Mouse (Mus musculus): ENCODE results near the gene Lbx2.

The Lbx2 gene

DNA sequence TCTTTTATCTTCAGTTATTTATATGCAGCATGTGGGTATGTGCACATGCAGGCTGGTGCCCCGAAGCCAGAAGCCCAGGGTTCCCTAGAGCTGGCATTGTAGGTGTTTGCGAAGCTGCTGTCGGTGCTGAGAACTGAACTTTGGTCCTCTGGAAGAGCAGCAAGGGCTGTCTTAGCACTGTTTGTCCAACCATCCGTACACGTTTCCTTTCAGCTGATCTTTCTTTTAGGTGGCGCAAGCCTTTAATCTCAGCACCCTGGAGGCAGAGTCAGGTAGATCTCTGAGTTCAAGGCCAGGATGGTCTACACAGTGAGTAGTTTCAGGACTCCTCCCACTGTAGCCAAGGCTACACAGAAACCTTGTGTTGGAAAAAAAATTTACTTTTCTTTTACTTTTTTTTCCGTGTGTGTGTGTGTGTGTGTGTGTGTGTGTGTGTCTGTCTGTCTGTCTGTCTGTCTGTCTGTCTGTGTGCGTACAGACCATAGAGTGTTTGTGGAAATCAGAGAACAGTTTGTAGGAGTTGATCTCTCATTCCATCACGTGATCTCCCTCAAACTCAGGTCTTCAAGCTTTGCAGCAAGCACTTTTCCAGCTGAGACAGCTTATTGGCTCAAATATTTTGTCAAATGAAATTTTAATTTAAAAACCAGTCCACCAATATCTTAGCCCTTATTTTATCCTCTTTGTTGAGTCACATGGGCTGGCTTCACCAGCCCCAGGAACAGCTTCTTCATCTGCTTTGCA lies 46.2 kb downstream of the Lbx2 start:
- DNase-seq (ENCODE audit: low spot score in 2 of 2), result no peak

DNA sequence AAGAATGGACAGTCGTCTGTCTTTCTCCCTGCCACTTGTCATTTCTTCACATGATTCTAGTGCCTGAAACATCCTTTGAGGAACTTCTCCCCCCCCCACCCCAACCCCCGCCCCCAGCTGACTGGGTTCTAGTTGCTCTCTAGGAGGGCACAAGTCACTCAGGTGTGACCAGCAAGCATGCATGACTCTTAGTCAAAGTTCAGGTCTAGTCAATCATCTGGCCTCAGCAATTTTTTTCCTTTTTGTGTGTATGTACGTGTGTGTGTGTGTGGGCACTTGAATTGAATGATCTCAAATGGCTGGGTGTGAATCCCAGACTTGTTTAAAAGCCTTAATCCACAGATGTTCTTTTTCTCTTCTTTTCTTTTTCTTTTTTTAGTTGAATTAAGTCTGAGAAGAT lies 48.1 kb downstream of the Lbx2 start:
- DNase-seq (ENCODE audit: low spot score in 2 of 2), result no peak

DNA sequence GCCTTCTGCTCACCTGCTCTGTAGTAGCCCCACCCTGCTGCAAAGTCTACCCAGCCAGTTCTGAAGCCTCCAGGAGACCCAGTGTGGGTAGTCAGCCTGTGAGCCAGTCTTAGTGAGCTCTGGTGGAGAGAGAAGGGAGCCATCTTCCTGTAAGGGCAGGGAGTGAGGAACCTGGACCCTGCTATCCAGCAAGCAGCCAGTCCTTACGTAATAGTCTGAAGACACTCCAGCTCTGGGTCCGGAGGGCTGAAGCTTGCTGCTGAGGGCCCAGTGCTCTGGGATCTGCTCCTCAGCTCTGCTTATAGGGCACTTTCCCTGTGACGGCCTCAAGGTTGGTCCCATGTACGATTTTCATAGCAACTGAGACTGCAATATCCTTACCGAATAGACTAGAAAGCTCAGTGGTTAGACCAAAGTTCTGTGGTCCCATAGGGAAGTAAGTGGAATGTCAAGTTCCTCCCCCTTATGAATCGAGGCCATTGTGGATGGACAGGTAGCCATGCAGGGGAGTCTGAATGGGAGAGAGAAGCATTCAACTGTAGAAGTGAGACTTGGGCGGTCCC lies 48.9 kb downstream of the Lbx2 start, which contains the start of gene Rtkn:
Gene Rtkn (plus strand): TSS at position 513 of the 563 bp plus-strand sequence.
- DNase-seq (ENCODE audit: low spot score in 2 of 2), result no peak

DNA sequence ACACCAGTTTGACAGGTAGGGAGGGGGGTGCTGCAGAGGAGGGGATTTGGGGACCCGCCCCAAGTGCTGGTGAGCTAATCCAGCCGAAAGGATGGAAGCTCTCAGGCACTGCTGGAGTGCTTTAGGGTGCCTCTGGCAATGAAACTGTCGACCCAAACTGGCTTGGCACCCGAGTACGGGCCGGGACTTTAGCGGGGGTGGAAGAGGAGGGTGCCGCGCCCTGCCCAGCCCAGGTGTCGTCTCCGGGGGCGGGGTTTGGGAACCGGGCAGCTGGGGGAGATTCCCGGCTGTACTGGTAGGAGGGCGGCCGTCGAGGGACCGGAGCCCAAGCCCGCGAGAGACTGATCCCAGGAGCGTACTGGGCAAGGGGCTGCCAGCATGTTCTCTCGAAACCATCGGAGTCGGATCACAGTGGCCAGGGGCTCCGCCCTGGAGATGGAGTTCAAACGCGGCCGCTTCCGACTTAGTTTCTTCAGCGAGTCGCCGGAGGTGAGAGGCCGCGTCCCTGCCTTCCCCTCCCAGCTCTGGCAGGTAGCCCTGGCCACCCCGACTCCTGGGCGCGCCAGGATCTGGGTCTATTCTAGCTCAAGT lies 49.5 kb downstream of the Lbx2 start:
- peak in 1 of 2 experiments; percentile 68 for DNase-seq (ENCODE audit: low spot score in 2 of 2)

DNA sequence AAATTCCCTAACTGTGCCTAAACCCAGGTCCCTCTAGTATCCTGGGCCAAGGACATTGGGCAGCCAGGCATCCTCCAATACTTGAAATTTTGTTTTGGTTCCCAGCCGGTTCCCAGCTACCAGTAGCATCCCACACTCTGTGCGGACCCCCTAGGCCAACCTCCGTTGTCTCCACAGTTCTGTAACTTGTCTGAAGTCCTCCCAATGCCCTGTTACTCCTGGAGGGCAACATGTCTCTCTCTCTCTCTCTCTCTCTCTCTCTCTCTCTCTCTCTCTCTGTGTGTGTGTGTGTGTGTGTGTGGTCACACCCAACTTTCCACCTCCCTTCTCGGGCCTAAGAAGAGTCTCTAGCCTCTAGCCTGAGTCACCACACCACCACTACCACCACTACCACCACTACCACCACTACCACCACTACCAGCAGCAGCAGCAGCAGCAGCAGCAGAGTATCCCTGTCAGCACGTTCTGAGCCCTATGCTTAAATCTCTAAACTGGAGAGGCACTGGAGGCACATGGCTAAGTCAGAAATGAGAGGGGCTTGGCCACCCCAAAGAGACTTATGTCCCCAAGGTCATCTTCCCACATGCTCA lies 50.2 kb downstream of the Lbx2 start:
- DNase-seq (ENCODE audit: low spot score in 2 of 2), result no peak

DNA sequence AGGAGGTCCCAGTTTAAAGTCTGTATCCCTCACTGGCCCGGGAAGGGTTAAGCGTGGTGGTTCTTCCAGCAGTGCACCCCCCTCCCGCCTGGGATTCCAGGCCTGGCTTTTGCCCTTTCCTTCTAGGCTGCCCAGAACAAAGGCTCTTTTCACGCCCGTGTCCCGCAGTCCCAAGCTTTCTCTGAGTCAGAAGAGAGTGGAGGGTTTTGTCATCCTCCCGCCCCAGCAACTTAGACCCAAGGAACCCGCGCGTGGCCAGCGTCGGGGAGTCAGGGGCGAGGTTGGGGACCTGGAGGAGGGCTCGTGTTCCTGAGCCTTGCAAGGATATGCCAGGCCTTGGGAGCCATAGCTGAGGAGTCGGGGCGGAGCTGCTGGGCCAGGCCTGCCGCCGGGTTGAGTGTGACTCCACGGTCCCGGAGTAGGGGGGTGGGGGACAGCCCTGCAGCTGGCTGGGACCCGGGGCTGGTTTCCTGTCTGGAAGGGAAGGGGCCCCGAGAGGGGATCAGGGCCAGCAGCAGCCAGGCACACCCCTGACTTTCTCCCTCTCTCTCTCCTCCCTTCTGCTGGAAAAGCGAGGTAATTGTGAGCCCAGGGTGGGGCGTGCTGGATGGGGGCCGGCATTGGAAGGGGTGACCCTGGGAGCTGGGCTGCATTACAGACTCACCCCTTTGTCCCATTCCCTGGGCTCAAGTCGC lies 50.9 kb downstream of the Lbx2 start:
- DNase-seq (ENCODE audit: low spot score in 2 of 2), result peak in 1 of 2 experiments; percentile 71

DNA sequence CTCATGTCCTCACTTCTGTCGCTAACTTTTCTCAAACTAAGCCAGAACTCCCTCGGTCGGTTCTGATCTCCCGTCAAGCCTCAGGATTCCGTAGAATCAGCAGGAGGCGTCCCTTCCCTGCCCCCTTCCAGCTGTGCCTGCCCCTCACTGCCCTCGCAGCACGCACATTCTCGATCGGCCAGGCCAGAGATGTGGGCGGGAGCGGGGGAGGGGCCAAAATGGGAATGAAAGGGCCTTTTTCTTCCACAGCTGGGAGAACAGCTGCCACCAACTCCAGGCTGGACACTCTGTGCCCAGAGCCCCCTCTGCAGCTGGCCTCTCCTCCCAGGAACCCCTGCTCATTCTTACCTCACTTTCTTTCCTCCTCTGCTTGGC lies 51.4 kb downstream of the Lbx2 start:
- DNase-seq (ENCODE audit: low spot score in 2 of 2), result peak in 1 of 2 experiments; percentile 72

Data from spleen, postnatal 4 days (tissue).